Mouse (Mus musculus): ENCODE measurements around the gene Aldh1l2.

Gene Aldh1l2

DNA sequence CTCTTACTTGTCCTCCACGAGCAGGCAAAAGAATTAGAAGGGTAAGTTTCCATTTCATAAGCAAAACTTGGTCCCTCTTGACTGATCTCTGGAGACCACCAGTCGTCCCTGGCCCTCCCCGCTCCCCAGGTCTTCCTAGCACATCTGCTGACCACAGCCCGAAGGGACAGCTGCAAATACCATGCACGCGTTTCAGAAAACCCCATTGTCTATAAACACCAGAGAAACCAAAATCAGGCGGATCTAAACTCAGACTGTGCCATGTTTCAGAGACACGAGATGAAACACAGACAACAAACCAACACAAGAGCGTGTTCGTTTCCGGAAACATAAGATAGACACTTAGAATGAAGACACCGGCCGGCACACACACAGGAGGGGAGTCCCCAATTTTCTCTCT is 58.7 kb downstream of the Aldh1l2 start:
- DNase-seq (ENCODE audit: low read depth, low spot score), result no peak

DNA sequence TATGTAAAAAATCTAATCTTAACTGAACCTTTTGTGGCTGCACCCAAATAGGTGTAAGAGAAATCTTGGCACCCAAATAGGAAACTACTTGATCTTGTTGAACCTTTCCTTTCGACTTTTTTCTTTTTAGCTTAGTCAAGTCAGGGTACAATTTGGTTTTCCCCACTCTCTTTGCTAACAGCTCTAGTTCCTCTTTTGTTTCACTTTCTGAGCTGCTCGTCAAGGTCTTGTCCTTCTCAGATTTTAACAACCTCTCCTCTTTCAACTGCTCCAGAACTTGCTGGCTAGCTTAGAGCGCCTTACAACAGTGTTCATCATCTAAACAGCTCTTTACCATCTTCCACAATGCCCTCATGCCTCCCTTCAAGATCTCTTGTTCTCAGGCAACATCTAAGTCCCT is 76.4 kb downstream of the Aldh1l2 start:
- DNase-seq (ENCODE audit: low read depth, low spot score), result no peak

DNA sequence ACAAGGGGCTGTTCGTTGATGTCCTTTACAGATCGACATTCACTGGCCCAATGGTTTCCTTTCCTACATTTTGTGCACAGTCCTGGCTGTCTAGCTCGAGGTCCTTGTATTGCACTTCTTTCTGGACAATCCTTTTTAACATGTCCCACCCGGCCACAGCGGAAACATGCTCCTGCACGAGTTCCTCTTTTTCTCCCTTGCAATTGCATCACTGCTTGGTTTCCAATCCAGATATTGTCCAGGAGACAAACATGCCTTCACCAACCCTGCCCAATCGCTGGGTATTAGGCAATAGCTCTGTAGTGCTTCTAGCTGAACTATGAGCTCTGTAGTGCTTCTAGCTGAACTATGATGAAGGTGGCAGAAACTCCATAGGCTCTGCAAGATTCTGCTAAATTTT is 85.4 kb downstream of the Aldh1l2 start:
- no peak for DNase-seq (ENCODE audit: low read depth, low spot score)

All from brain, embryonic 18.5 days (tissue).